Mouse (Mus musculus): ENCODE measurements around the gene Wipf3. TPM values are rescaled to one million over a fixed set of nuclear protein-coding genes. Genes with fewer than 3 reads are reported as not detected.

Wipf3 gene
- total and polyA plus RNA-seq, 3 experiments = 0.64 to 1.3 (median 1.2) TPM

DNA sequence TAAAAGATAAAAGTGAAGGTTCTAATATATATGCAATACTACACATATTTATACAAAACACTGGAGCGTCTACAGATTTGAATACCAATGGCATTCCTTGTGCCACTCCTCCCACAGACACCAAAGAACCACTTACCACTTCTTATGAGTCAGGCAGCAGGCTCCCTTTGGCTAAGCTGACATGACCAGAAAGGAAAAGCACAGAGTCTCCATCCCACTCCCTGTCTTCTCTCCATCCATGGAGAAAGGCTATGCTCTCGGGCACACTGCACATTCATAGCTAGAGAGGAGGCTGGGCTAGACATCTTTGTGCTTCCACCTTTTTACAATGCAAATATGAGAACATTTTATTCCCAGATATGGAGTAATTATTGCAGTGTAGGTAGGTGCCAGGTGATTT, 27.9 kb upstream of the Wipf3 start:
- dilution Hi-C loops (cut with MboI; ENCODE audit: extremely low pct_ligation_motif_present, extremely low pct_unique_long_range_greater_than_20kb, low sequenced_read_pairs) (no loop called here), in situ Hi-C loops (cut with MboI; ENCODE audit: low pct_ligation_motif_present, low pct_unique_long_range_greater_than_20kb, low sequenced_read_pairs) (no loop called here)
- H3K4me2 ChIP-seq (ENCODE audit: insufficient read depth, low read depth, poor library complexity, severe bottlenecking) = no peak overlapping the region
- no peaks in the 10 kb centered on the region for H3K36me3 ChIP-seq (replicated peaks in 1 of 2; ENCODE audit: control insufficient read depth in 1 of 2, insufficient read depth in 1 of 2, low read length in 1 of 2)
- peaks cover 0 to 19% of the 10 kb centered on the region in 2 experiments; a peak in 2 of 4 replicates for H3K4me1 ChIP-seq (ENCODE audit: control insufficient read depth in 1 of 2, insufficient read depth in 2 of 2)
- H3K4me3 ChIP-seq (replicated peaks in 1 of 3; ENCODE audit: low read depth in 2 of 3, low read length in 2 of 3, poor library complexity in 1 of 3) = no peak overlapping the region
- no peaks in the 10 kb centered on the region for H3K27me3 ChIP-seq (replicated peaks)
- H3K9me3 ChIP-seq (replicated peaks; ENCODE audit: low read length) = peaks cover 2% of the 10 kb centered on the region
- no peak overlapping the region for H3K27ac ChIP-seq (ENCODE audit: insufficient read depth, low read depth)
- TF ChIP-seq MAZ (IDR thresholded peaks at IDR 0.05; ENCODE audit: low read depth, low read length) (no peak), ZNF384 (IDR thresholded peaks at IDR 0.05; ENCODE audit: low read depth, low read length) (no peak), RCOR1 (conservative IDR thresholded peaks at IDR 0.05; ENCODE audit: low read depth, low read length) (no peak), MXI1 (IDR thresholded peaks at IDR 0.05; ENCODE audit: low read depth, low read length) (no peak), TBP (conservative IDR thresholded peaks at IDR 0.05; ENCODE audit: low read depth, low read length) (no peak), MYC (IDR thresholded peaks at IDR 0.05; ENCODE audit: low read depth, low read length) (no peak), PAX5 (IDR thresholded peaks at IDR 0.05; ENCODE audit: low read length) (no peak), NELFE (IDR thresholded peaks at IDR 0.05; ENCODE audit: low read depth, low read length) (no peak), UBTF (IDR thresholded peaks at IDR 0.05; ENCODE audit: low read depth, low read length) (no peak), KAT2A (IDR thresholded peaks at IDR 0.05; ENCODE audit: insufficient replicate concordance, low read length) (no peak), NRF1 (IDR thresholded peaks at IDR 0.05; ENCODE audit: low read depth, low read length) (no peak), CHD2 (IDR thresholded peaks at IDR 0.05; ENCODE audit: low read length) (no peak), MAFK (IDR thresholded peaks at IDR 0.05; ENCODE audit: insufficient replicate concordance, low read length) (no peak), POLR2A (IDR thresholded peaks at IDR 0.05; ENCODE audit: low read depth, low read length) (no peak), TCF12 (IDR thresholded peaks at IDR 0.05; ENCODE audit: low read depth, low read length) (no peak), USF2 (conservative IDR thresholded peaks at IDR 0.05; ENCODE audit: low read depth, low read length) (no peak), ZC3H11A (IDR thresholded peaks at IDR 0.05; ENCODE audit: low read depth, low read length) (no peak), GABPA (IDR thresholded peaks at IDR 0.05; ENCODE audit: insufficient replicate concordance, low read depth, low read length) (no peak)
- no peak overlapping the region for H3K9ac ChIP-seq (ENCODE audit: insufficient read depth, low read depth)
- H3K79me2 ChIP-seq (replicated peaks; ENCODE audit: control insufficient read depth, extremely low read depth, insufficient read depth, poor library complexity, severe bottlenecking) = no peaks in the 10 kb centered on the region
- DNase-seq (ENCODE audit: extremely low read depth) = no peak

DNA sequence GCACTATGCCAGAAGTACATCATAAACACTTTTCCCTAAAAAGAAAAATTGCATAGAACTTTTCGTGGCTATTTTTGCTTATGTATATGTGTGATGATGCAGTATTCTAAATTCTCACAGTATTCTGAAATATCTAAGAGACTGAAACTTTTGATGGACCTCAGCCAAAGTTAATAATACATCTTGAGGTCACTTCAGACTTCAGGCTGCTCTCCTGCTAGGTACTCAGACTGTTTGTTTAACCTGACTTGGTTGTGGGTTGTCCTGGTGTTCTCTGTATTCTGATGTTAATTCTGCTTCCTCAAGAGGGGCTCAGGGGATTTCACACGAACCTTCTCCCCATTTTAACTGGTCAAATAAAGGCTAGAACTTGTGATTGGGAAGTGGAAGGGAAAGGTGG, 24.5 kb upstream of the Wipf3 start:
- no peaks in the 10 kb centered on the region for H3K36me3 ChIP-seq (replicated peaks in 1 of 2; ENCODE audit: control insufficient read depth in 1 of 2, insufficient read depth in 1 of 2, low read length in 1 of 2)
- H3K9me3 ChIP-seq (replicated peaks; ENCODE audit: low read length) = peaks cover 2% of the 10 kb centered on the region
- in situ Hi-C loops (cut with MboI; ENCODE audit: low pct_ligation_motif_present, low pct_unique_long_range_greater_than_20kb, low sequenced_read_pairs) = no loop called here
- H3K4me2 ChIP-seq (ENCODE audit: insufficient read depth, low read depth, poor library complexity, severe bottlenecking) = no peak overlapping the region
- H3K4me3 ChIP-seq (replicated peaks in 1 of 3; ENCODE audit: low read depth in 2 of 3, low read length in 2 of 3, poor library complexity in 1 of 3) = no peak overlapping the region
- H3K27ac ChIP-seq (ENCODE audit: insufficient read depth, low read depth) = no peak overlapping the region
- dilution Hi-C loops (cut with MboI; ENCODE audit: extremely low pct_ligation_motif_present, extremely low pct_unique_long_range_greater_than_20kb, low sequenced_read_pairs) = no loop called here
- peaks cover 0 to 11% of the 10 kb centered on the region in 2 experiments; a peak in 2 of 4 replicates for H3K4me1 ChIP-seq (ENCODE audit: control insufficient read depth in 1 of 2, insufficient read depth in 2 of 2)
- no peak overlapping the region for H3K9ac ChIP-seq (ENCODE audit: insufficient read depth, low read depth)
- no peaks in the 10 kb centered on the region for H3K27me3 ChIP-seq (replicated peaks)
- no peak for TF ChIP-seq PAX5 (IDR thresholded peaks at IDR 0.05; ENCODE audit: low read length)
- no peak for TF ChIP-seq IRF4 (IDR thresholded peaks at IDR 0.05; ENCODE audit: low read depth, low read length)
- no peaks in the 10 kb centered on the region for H3K79me2 ChIP-seq (replicated peaks; ENCODE audit: control insufficient read depth, extremely low read depth, insufficient read depth, poor library complexity, severe bottlenecking)
- no peak for DNase-seq (ENCODE audit: extremely low read depth)
